Mouse (Mus musculus): ENCODE data around the gene Slc6a17.
A peak's percentile ranks its signal among the peaks of the same experiment; 100 is the strongest.

Slc6a17 gene

DNA sequence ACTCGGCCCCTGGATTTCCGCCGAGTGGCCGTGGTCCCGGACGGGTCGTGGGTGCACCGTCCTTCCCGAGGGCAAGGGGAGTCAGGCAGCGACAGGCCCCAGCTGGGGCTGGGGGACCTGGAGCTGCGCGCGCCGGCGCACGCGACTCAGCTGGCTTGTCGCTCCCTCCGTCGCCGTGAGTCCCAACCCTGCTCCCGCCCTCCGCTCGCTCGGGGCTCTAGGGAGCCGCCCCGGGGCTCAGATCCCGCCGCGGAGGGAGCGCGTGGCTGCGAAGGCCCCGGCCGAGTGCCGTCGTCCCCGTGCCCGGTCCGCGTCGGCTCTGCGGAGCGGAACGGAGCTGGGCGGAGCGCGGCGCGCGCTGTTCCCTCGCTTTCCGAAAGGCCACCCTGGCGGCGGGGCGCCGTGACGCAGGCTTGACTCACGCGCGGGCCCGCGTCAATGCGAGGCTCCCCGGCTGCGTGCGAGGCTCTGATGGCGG lies at the start of gene Slc6a17:
Slc6a17 (minus strand) TSS at position 388 of the 478 bp plus-strand sequence.
- DNase-seq: peak; percentile 55 to 80

DNA sequence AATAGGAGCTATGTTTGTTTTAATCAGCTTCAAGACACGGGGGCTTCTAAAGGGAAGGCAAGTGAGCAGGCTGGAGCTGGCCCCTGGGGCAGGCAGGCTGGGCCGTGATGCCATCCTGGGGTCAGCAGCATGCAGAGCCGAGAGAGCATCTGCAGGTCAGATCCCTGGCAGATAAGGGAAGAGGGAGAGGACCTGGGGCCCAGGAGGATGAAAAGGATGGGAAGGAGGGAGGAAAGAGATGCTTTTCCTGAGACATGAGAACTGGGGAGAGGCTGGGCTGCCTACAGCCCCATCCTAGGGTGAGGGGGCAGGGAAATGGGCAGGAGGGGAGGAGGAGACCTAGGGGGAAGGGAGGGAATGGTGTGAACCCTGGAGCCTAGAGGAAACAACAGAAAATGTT lies 47.5 kb upstream of the Slc6a17 start:
- DNase-seq: no peak

DNA sequence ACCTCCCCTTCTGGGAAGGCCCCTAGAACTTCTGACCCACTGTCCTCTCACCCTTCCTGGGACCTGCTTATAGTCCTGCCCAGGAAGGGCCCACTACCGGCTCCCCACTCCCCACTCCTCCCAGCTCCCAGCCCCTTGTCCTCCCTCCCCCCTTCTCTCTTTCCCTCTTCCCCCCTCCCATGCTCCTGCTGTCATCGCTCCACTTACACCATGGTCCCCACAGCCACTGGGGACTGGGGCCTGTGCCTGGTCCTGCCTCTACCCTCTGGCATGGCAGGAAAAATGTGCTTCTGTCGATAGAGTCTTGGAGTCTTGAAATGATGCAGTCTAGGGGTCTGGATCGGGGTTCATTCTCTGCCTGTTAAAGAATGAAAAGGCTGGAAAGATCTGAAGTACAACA lies 46.1 kb upstream of the Slc6a17 start:
- DNase-seq: no peak

DNA sequence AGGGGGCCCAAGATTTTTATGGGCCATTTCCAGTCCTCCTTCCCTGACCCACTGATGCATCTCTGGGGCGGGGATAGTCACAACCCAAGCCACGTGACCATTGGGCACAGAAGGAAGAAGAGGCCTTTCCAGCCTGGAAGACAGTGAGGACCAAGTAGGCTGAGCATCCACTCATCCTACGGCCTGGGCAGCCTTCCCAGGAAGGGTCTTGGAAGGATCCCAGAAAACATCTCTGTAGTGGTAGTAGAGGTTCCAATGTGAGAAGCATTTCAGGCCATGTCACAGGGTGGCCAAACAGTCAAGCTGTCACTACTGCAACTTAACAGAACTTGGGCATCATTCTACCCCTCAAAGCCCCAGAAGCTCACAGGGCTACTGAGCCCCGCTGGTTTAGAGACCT lies 44.8 kb upstream of the Slc6a17 start:
- DNase-seq: no peak

DNA sequence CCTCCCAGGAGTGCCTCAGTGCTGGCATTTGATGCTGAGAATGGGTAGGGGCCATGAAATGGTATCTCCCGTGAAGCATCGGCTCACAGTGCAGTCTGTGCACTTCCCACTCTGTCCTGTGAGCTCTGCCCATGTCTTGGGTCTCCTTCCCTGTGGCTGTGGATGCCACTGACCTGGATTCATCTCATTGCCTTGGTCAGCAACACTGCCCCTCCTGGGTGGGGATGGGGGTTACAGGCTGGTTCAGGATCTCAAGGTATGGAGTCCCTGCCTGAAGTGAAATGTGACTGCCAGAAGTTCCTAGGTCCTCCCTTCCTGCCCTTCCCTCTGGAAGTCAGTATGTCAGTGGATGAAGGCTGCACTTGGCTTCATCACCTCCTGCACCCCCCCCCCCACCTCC lies 44.3 kb upstream of the Slc6a17 start:
- no peak for DNase-seq

DNA sequence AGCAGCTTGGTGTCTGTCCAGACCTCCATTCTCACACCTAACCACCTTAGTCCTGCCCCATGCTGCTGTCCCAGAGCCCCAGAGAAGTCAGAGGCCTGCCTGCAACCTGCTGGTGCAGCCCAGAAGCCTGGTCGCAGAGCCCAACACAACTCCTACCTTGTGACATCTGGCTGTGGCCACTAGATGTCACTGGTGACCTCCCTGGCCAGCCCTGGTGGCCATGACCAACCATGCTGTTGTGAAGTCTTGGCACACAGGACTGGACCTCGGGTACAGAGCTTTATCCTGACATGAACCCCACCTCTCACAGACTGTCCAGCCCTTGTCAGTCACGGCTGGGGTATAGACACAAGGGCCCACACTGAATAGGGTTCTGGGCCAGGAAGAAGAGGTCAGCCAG lies 41.4 kb upstream of the Slc6a17 start:
- DNase-seq: peak; percentile 72 to 76

DNA sequence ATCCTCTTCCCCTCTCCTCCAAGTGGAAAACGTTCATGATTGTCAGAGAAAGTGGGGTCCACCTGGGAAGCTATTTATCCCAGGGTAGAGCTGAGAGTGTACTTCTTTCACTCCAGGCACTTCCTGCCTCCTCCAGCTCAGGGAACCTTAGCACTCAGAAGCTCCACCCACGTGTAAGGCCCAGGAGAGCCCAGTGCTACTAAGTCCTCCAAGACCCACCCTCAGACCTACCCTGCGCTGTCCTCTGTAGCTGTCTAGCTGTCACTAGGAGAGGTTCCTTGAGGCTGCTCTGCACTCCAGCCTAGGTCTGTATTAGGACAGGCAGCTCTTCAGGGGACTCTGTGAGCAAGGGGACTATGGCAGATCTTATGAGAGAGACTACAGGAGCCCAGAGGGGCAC lies 40.9 kb upstream of the Slc6a17 start:
- no peak for DNase-seq

DNA sequence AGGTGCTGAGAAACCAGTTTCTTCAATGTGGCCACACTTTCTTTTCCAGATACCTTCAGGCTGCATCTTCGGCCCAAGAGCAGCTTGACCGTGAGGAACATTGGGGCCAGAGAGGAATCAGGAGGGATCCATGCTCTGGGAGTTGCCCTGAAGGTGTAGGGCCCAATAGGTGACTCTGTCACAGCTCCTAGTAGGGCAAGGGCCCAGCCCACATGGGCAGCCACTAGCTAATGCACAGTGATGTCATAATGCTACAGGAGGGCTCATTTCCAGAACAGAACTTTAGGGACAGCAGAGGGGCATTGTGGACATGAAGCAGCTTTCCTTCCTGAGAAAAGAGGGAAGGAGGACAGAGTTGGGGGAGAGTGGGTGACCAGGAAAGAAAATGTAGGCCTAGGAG lies 37.0 kb upstream of the Slc6a17 start, which contains the start of gene Ubl4b:
Ubl4b (minus strand) TSS at position 232 of the 400 bp plus-strand sequence.
- DNase-seq: no peak

DNA sequence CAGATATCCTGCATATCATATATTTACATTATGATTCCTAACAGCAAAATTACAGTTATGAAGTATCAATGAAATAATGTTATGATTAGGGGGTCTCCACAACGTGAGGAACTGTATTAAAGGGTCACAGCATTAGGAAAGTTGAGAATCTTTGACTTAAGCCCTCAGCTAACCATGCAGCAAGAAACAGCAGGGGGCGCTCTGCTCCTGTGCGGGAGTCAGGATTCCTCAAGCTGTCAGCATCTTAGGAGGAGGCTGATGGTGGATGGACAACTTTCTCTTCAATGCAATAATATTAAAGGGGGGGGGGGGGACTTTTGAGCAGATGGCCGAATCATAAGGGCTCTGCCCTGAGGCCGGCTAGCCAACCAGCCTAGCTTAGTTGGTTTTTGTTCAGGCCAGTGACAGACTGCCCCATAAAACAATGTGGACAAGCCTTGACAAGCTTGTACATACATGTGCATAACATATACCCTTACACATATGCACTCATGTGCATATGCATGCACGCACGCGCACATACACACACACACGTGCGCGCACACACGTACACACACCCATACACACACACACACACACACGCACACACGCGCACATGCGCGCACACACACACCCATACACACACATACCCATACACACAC lies 32.7 kb upstream of the Slc6a17 start:
- peak; percentile 68 to 83 for DNase-seq

DNA sequence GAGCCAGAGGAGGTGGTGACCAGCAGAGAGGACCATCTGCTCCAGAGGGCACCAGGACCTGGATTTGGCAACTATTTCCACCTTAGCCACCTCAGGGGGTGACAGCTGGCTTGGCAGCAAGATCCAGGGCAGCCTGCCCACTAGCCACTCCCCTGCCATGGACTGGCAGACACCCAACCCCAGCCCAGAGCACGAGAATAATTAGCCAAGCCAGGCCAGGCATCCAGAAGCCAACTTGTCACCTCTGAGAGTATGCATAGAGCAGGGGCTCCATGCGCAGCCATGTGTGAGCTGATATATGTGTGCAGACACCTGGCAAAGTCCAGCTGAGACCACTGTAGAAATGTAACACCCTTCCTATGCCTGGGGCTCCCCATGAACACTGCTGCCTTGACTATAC lies 29.1 kb upstream of the Slc6a17 start:
- DNase-seq: peak; percentile 73 to 81

DNA sequence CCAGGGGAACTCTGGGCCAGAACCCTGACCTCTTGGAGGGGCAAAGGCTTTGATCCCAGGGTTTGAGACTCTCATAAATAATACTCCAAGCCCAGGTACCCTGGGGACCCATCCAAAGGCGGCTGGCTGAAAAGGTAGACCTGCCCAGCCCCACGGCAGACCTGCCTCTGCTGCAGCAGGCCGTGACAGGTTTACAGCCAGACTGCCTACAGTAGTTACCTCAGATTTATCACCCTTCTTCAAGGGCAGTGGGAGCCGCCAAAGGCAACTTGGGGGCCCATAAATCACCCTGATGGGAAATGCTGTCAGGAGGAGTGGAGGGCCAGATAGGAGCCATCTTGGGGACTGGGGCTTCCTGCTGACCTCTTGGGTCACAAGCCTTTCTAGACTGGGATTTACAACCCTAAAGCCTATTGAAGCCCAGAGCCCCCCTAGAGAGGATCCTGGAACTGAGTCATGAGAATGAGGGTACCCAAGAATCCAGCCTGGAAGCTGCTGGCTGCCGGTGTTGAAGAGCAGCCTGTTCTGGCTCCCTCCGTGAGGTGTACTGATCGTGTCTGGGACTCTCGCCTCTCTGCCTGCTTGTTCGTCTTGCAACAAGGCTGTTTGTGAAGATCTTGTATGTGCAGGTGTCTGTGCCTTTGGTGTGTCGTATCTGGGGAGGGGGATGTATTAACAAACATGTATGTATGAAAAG lies 28.0 kb upstream of the Slc6a17 start:
- no peak for DNase-seq

DNA sequence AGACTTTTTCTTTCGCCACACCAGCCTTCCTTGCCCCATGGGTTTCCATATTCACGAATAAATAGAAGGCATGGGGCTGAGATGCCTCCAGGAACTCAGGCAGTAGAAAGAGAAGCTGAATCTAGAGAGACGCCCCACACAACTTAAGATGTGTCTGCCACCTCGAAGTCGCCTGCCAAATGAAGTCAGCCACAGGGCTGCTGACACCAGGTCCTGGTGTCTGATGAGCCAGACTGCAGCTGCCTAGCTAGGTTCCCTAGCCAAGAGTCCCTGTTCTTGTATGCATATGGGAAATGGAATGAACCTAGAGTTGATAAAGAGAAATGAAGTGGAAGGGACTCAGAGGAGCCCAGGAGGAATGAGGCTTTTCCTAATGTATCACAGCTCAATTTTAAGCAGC lies 27.5 kb upstream of the Slc6a17 start:
- no peak for DNase-seq

DNA sequence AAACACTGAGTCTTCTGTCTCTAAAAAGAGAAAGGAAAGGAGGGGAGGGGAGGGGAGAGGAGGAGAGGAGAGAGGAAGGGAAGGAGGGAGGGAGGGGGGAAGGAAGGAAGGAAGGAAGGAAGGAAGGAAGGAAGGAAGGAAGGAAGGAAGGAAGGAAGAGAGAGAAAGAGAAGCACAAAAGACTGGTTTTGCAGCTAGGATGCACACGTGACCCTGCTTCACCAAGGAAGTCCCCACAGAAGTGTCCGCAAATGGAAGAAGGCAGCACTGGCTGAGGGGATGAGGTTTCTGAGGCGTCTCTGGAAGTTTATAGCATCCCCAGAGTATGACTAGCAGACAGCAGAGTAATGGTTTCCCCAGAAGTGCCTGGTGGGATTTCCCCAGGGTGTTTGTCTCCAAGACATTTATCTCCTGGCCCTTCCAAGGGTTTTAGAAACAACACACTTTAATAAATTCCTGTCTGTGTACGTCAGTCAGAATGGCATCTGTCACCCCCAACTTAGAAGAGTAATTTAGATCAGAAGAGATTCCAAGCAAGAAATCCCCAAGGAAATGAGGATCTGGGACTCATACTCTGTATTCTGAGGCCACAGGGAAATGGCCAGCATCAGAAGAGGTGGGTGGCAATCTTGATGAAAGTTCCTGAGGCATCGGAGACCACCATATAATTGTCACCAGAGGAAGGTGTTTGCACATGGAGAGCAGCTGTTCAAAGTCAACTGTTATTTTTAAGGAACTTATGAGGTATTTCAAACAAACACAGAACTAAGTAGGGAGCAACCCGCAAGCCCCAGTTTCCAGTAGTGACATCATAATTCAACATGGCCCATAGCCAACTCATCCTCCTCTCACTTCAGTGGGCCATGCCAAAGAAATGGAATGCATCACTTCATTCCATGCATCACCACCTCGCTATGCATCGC lies 25.6 kb upstream of the Slc6a17 start:
- DNase-seq: no peak

DNA sequence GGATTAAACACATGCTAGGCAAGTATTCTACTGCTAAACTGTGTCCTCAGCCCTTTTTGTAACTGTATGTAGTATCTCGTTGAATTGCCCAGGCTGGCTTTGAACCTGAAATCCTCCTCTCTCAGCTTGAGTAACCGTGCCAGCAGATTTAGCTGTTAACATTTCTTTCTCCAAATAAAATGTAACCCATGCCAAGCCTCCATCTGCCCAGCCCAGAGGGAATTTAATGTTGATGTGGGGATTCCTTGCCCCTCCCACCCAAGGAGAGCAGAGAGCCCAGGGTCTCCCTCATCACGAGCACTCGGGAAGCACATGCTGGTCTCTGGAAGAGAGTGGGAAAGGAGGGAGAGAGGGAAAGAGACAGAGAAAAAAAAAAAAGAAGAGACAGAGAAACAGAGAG lies 24.8 kb upstream of the Slc6a17 start:
- DNase-seq: no peak

DNA sequence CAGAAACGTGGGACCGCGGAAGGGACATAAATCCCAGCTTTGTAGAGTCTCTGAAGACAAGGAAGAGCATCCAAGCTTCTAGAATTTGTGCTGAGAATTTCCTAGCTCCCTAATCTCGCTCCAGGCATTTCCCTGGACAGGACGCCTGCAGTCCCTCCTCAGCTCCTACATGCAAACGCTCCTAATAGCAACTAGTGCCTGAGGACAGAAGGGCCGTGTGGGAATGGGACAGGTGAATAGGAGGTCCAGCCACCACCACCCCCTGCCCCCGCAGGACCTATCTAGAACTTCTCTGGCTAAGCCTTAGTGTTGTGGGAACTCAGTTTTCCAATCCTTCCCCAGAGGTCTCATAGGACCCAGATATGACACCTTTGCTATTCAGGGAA lies 19.7 kb upstream of the Slc6a17 start:
- DNase-seq: no peak

DNA sequence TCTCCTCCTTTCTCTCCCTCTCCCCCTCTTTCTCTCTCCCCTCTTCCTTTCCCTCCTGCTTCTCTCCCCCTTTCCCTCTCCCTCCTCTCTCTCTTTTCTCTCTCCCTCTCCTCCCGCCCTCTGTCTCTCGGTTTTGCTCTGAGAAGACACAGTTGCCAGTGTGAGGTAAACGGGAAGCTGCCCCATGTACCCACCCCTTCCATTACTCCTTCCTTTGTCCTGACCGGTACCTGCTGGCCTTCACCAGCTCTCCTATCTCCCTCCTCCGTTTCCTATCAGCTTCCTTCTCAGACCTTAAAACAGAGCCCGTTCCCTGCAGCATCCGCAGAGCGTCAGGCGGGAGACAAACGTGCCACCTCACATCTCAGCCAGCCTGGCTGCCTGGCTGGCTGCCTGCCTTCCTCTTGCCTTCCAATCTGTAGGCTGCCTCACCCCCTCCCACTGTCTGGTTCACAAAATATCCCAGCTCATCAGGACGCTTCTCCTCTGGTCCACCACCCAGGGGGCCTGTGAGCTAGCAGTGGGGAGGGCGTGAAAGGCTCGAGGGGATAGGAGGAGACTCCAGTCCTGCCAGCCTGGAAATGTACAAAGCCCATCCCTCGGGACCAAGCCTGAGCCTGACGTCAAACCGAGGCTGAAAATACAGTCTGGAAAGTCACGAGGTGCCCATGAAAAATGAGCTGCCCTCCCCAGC lies 19.1 kb upstream of the Slc6a17 start:
- peak in 1 of 2 experiments; percentile 47 for DNase-seq

DNA sequence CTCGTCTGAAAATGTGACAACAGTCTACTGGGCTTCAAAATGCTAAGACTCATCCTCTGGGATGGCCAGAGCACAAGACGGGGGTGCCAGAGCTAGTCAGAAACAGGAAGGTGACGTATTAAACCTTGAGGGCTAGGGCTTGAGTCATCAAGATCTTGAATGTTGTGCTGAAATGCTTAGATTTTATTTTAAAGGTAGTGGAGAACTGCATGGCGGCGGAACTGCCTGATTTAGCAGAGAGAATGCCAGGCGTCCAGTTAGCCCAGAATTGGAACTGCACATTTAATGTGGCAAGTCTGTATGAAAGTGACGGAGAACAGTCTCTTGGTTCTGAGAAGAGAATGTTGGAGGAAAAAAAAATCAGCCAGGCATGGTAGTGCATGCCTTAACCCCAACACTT lies 17.1 kb upstream of the Slc6a17 start:
- DNase-seq: no peak

DNA sequence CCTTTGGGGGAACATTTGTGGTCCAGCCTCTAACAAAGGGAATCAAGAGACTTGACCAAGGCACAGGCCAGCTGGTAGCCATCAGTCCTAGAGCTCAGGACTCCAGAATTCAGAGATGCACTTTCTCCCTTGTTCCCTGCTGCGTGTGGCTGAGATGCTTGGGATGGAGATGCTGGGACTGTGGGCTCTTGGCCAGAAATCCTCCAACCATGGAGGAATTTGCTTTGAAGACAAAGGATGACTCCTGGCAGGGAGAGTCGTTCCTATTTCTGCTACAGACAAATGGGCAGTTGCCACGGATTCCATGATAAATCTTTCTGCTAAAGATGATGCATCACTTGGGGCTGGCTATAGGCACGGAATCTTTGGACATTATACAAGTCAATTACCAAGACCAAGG lies 15.7 kb upstream of the Slc6a17 start:
- DNase-seq: no peak

DNA sequence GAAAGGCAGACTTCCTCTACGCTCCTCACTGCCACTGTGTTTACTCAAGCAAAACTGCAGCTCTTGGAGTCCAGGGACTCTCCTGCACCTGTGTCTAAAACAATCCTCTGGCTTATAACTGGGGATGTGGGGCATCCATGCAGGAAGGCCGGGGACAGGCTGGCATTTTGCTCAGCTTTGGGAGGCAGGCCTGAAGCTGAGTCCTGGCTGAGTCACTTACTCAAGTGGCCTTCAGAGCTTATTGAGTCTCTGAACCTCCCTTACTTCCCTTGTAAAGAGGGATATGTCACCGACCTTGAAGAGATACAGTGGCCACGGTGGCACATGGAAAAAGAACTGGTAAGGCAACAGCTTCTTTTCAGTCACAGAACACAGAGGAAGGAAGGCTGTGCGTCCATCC lies 12.8 kb upstream of the Slc6a17 start:
- DNase-seq: no peak

DNA sequence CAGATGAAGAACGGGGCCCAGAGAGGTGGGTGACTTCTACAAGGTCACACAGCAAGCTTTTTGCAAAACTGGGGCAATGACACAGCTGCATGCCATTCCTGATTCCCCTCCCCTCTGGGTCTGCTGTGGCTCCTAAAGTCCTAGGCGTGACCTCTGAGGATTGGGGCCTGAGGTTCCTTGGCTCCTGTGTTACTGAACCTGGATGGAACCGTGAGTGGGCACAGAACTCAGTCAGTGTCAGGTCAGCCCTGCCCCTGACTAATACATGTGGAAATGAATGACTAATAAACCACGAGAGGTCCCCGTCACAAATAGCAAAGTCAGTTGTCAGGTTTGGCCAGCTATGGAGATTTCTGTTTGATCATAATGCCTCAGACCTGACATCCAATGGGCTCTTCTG lies 11.4 kb upstream of the Slc6a17 start:
- DNase-seq: no peak

DNA sequence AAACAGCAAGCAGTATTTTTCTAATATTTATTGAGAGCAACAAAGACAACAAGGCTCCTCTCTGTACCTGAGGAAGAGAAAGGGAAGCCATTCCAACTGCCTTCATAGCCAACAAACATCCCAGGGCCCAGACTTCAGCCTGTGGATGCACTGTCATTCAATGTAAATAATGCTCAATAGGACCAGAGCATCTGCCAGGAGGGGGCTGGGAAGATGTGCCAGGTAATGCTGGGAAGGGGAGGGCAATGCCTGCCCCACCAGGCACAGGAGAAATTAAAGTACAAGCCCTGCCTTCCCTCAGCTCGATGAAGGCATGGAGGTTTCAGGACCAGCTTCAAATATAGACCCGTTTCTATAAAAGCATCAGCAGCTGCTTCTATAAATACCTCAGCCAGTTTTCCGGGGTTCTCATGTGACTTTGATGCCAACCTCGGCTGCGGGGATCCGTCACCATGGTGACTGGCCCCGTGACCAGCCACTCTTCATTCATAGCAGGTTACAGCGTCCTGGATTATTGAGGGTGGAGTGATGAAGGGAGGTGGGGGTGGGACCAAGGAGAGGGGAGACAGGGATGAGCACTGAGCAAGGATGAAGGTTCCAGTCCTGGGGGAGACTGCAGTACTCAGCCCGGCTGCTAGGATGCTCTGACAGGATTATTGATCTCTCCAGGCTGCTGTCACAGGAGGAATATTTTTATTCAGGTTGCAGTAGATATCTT lies 10.7 kb upstream of the Slc6a17 start:
- DNase-seq: no peak

DNA sequence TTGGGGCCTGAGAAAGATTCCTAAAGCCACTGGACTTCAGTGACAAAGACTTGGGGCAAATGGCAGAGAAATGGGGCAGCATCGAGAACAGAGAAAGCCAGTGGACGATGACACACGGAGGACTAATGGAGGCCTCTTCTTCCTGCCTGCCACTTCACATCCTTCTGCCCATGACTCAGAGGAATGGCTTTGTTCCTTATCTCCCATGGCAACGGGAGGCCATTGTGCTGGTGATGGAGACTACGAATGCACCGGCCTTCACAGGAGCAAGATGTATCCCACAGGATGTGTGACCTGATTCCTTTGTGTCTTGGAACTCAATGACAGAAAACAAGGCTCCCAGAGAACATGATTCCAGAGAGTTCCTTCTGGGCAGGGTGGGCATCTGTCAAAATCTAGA lies 6.7 kb upstream of the Slc6a17 start:
- no peak for DNase-seq

Data from kidney, postnatal 25 days (tissue).